Mouse (Mus musculus) E14TG2a.4 (cell line): ENCODE results near the gene Tnfaip1.
A peak's percentile ranks its signal among the peaks of the same experiment; 100 is the strongest.

Experiments used
- H3K27me3 ChIP-seq: 2 replicates; pipeline ENCODE4 v1.6.1; 2014; ENCODE audit warnings: low read length, control low read depth; ENCODE audit not compliant: insufficient read depth
- H3K36me3 ChIP-seq: 2 replicates; pipeline ENCODE4 v1.6.1; 2014; ENCODE audit warnings: low read length, control low read depth; ENCODE audit not compliant: insufficient read depth
- H3K4me1 ChIP-seq: replicated peaks from 2 replicates; pipeline ENCODE4 v1.6.1; 2014; ENCODE audit warnings: low read depth, low read length, control low read depth
- H3K4me3 ChIP-seq: replicated peaks from 2 replicates; pipeline ENCODE4 v1.5.1; 2014; ENCODE audit warnings: mild to moderate bottlenecking, low read length
- H3K9me3 ChIP-seq: 2 replicates; pipeline ENCODE4 v1.6.1; 2014; ENCODE audit warnings: low read length, control low read depth
- CTCF ChIP-seq: conservative IDR thresholded peaks from 2 replicates; pipeline ENCODE4 v1.5.1; 2014; ENCODE audit warnings: low read length
- NANOG ChIP-seq: IDR thresholded peaks from 2 replicates; pipeline ENCODE4 v1.6.1; 2014; ENCODE audit warnings: borderline replicate concordance, low read length, mixed read lengths
- POU5F1 ChIP-seq: IDR thresholded peaks from 2 replicates; pipeline ENCODE4 v1.6.1; 2014; ENCODE audit warnings: low read length, borderline replicate concordance

Gene Tnfaip1

GRCm38 (mm10) chr11:78515549-78516325 lies 20.4 kb downstream of the Tnfaip1 start:
- TF ChIP-seq NANOG: no peak
- no peak for TF ChIP-seq POU5F1
- TF ChIP-seq CTCF: peak; percentile 84
- Histone ChIP-seq H3K4me1 (peaks cover 61% of the 10 kb centered on the region), H3K27me3 (no peaks in the 10 kb centered on the region), H3K9me3 (no peaks in the 10 kb centered on the region), H3K4me3 (no peak overlapping the region), H3K36me3 (peaks cover 70% of the 10 kb centered on the region)

- TF ChIP-seq CTCF (no peak), NANOG (no peak), POU5F1 (no peak)
- peaks cover 53% of the 10 kb centered on the region for H3K4me1 ChIP-seq
- no peaks in the 10 kb centered on the region for H3K9me3 ChIP-seq
- peaks cover 70% of the 10 kb centered on the region for H3K36me3 ChIP-seq
- H3K27me3 ChIP-seq: no peaks in the 10 kb centered on the region
- H3K4me3 ChIP-seq: peak overlapping the region; percentile 95
These were observed 22.9 kb downstream of the Tnfaip1 start for GRCm38 (mm10) chr11:78513106-78513790.

DNA sequence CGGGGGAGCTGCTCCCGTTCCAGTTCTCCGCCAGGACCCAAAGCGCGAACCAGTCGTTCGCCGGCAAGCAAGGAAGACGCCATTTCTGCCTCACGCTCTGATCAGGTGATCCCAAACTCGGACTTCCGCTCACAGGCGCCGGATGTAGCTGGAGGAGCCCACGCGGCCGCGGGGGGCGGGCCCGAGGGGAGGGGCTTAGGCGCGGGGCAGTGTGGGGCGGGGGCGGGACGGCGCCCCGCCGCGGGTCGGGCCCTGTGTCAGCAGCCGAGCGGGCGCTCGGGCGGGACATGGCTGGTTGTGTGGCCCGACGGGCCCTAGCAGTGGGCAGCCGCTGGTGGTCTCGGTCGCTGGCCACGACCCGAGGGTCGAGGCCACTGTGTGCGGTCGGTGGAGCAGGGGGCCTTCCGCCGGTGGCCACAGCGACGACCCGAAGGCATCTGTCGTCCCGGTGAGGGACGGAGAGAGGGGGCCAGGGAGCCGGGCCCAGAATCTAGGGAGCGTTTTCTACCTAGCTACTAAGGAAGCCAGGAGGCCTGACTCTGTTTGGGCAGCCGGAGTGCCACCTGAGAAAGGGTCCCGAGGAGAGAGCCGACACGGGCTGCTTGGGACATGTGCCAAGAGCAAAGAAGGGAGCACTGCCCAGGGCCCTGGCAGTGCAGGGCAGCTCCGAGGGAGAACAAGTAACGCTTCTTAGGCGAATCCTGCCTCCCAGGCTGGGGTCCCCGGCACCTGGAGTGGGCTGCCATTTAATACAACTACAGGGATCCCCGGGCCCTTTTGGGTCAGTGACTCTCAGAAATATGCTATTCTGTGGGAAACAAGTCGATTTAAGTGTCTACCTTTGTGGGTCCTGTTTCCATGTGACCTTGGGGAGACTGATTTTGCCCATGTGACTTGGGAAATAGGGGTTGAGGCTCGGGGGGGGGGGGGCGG lies 23.8 kb downstream of the Tnfaip1 start, which contains the start of the genes Tmem199 and Poldip2:
TSS of gene Tmem199 (minus strand) at position 148 of the 933 bp plus-strand sequence.
TSS of gene Poldip2 (plus strand) at position 169 of the 933 bp plus-strand sequence.
- H3K4me1 ChIP-seq: peaks cover 46% of the 10 kb centered on the region
- H3K4me3 ChIP-seq: peak within 1 kb of the TSS; percentile 95
- no peaks in the 10 kb centered on the region for H3K27me3 ChIP-seq
- H3K36me3 ChIP-seq: peaks cover 71% of the 10 kb centered on the region
- no peak for TF ChIP-seq CTCF
- no peak for TF ChIP-seq POU5F1
- TF ChIP-seq NANOG: no peak
- H3K9me3 ChIP-seq: no peaks in the 10 kb centered on the region

GRCm38 (mm10) chr11:78509148-78509547 lies 27.0 kb downstream of the Tnfaip1 start:
- H3K4me1 ChIP-seq: peaks cover 34% of the 10 kb centered on the region
- TF ChIP-seq CTCF: peak; percentile 31; the same call in 1 of the 2 replicates
- TF ChIP-seq POU5F1: no peak
- TF ChIP-seq NANOG: no peak
- peaks cover 73% of the 10 kb centered on the region for H3K36me3 ChIP-seq
- H3K27me3 ChIP-seq: no peaks in the 10 kb centered on the region
- H3K4me3 ChIP-seq: no peak overlapping the region
- no peaks in the 10 kb centered on the region for H3K9me3 ChIP-seq

- Histone ChIP-seq H3K27me3 (peaks cover 16% of the 10 kb centered on the region), H3K9me3 (no peaks in the 10 kb centered on the region), H3K4me1 (peaks cover 28% of the 10 kb centered on the region), H3K4me3 (no peak overlapping the region), H3K36me3 (peaks cover 73% of the 10 kb centered on the region)
- TF ChIP-seq CTCF: no peak
- TF ChIP-seq POU5F1: no peak
- TF ChIP-seq NANOG: no peak
These were observed 30.7 kb downstream of the Tnfaip1 start for GRCm38 (mm10) chr11:78505430-78505829.

GRCm38 (mm10) chr11:78502909-78503650 lies 33.1 kb downstream of the Tnfaip1 start, which contains the start of gene Sebox:
Sebox (plus strand) TSS chr11:78503447.
- TF ChIP-seq NANOG: no peak
- no peak for TF ChIP-seq CTCF
- peaks cover 35% of the 10 kb centered on the region for H3K27me3 ChIP-seq

GRCm38 (mm10) chr11:78501529-78501928 lies 34.6 kb downstream of the Tnfaip1 start:
- Histone ChIP-seq H3K4me1 (peaks cover 42% of the 10 kb centered on the region), H3K9me3 (no peaks in the 10 kb centered on the region), H3K4me3 (no peak overlapping the region), H3K27me3 (peaks cover 43% of the 10 kb centered on the region), H3K36me3 (peaks cover 34% of the 10 kb centered on the region)
- TF ChIP-seq CTCF (no peak), POU5F1 (no peak), NANOG (no peak)

More at GRCm38 (mm10) chr11:78502909-78503650, 33.1 kb downstream of the Tnfaip1 start, which contains the start of gene Sebox:
- Histone ChIP-seq H3K4me1 (peaks cover 35% of the 10 kb centered on the region), H3K9me3 (no peaks in the 10 kb centered on the region), H3K36me3 (peaks cover 49% of the 10 kb centered on the region), H3K4me3 (no peak within 1 kb of the TSS)
